In the genomic region with DNA sequence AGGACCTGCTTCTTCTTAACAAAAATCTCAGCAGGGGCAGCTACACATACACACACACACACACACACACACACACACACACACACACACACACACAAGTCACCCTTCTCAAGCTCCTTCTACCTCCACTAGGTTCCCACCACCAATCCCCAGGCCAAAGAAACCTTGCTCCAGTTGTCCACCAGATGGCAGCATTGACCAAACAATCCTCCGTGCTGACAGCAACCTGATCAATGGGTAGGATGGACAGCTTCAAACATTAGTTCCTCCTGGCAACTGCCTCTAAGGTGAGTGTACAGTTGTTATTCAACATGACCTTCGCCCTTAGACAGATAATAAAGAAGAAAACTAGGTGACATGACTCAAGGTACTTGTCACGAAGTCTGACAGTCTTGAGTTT, we compare ENCODE assay signal across 8 mouse cellular contexts. TPM values are rescaled to one million over a fixed set of nuclear protein-coding genes. Genes with fewer than 3 reads are reported as not detected.
DNase-seq lines count a peak whose midpoint lies in the region; ATAC-seq and TF ChIP-seq lines count a peak whose summit lies in the region.

No protein-coding gene starts in this region.

- H3K9me3 ChIP-seq in heart, embryonic 12.5 days (replicated peaks): no peaks in the 10 kb centered on the region
- H3K9me3 ChIP-seq in hindbrain, postnatal 0 days (ENCODE audit: low read length): no peaks in the 10 kb centered on the region
- H3K9me3 ChIP-seq in midbrain, embryonic 14.5 days (ENCODE audit: control insufficient read depth, low read length): no peaks in the 10 kb centered on the region

- peak; percentile 97 for TF ChIP-seq CTCF in hindbrain, postnatal 0 days (IDR thresholded peaks at IDR 0.05; ENCODE audit: low read depth)

- peak; percentile 93 for DNase-seq in heart, adult 11 months
- DNase-seq in cerebellum, adult 8-10 months: peak; percentile 82
- DNase-seq in frontal cortex, adult 2 months (ENCODE audit: extremely low spot score in 1 of 2, low spot score in 1 of 2): peak; percentile 58 to 94
- peak; percentile 89 for DNase-seq in hindbrain, postnatal 0 days (ENCODE audit: low spot score)
- peak; percentile 72 to 83 for DNase-seq in left cerebral cortex, postnatal 10 days (ENCODE audit: extremely low spot score in 1 of 2, low spot score in 2 of 2)
- peak; percentile 92 for DNase-seq in midbrain, embryonic 14.5 days
- peak; percentile 25 to 63 for DNase-seq in spleen, adult 18-20 months

- WGBS in heart, embryonic 12.5 days: 17% methylated on average over 3 of the region's 3 CpGs
- WGBS in hindbrain, postnatal 0 days: 24% methylated on average over 3 of the region's 3 CpGs
- 24% methylated on average over 3 of the region's 3 CpGs for WGBS in midbrain, embryonic 14.5 days

- H3K36me3 ChIP-seq in heart, embryonic 12.5 days: no peaks in the 10 kb centered on the region
- no peaks in the 10 kb centered on the region for H3K36me3 ChIP-seq in hindbrain, postnatal 0 days (ENCODE audit: insufficient read depth, low read length)
- no peaks in the 10 kb centered on the region for H3K36me3 ChIP-seq in midbrain, embryonic 14.5 days (ENCODE audit: control insufficient read depth, insufficient read depth, low read length)

- no peak overlapping the region for H3K27ac ChIP-seq in heart, embryonic 12.5 days (ENCODE audit: poor library complexity, severe bottlenecking)
- no peak overlapping the region for H3K27ac ChIP-seq in hindbrain, postnatal 0 days
- no peak overlapping the region for H3K27ac ChIP-seq in midbrain, embryonic 14.5 days (replicated peaks; ENCODE audit: low read depth, low read length)

- intact Hi-C loops in left cerebral cortex, postnatal 10 days (cut with DNase I): loop anchor here (2.0 to 5.0 kb wide), 2 partner anchors 76 to 541 kb away; partner anchors contain the start of genes Mrpl9 and Oaz3

- H3K9ac ChIP-seq in heart, embryonic 12.5 days: no peak overlapping the region
- no peak overlapping the region for H3K9ac ChIP-seq in hindbrain, postnatal 0 days (replicated peaks; ENCODE audit: low read length)
- H3K9ac ChIP-seq in midbrain, embryonic 14.5 days (replicated peaks; ENCODE audit: low read length): no peak overlapping the region

- peaks cover 12% of the 10 kb centered on the region for H3K4me1 ChIP-seq in heart, embryonic 12.5 days (replicated peaks)
- H3K4me1 ChIP-seq in hindbrain, postnatal 0 days (ENCODE audit: insufficient read depth, low read length): no peaks in the 10 kb centered on the region; the same call in 1 of the 2 replicates
- H3K4me1 ChIP-seq in midbrain, embryonic 14.5 days (ENCODE audit: control insufficient read depth, insufficient read depth, low read length): 0 out of 2 replicates have a peak, but pooled peaks cover 4% of the 10 kb centered on the region

- peaks cover 49% of the 10 kb centered on the region for H3K27me3 ChIP-seq in heart, embryonic 12.5 days (replicated peaks)
- no peaks in the 10 kb centered on the region for H3K27me3 ChIP-seq in hindbrain, postnatal 0 days (ENCODE audit: insufficient read depth, low read length)
- 0 out of 2 replicates have a peak, but pooled peaks cover 7% of the 10 kb centered on the region for H3K27me3 ChIP-seq in midbrain, embryonic 14.5 days (ENCODE audit: control insufficient read depth, insufficient read depth, low read length)

- no peak overlapping the region for H3K4me3 ChIP-seq in heart, embryonic 12.5 days
- no peak overlapping the region for H3K4me3 ChIP-seq in hindbrain, postnatal 0 days (ENCODE audit: low read length)
- no peak overlapping the region for H3K4me3 ChIP-seq in midbrain, embryonic 14.5 days (replicated peaks; ENCODE audit: low read depth, low read length)

- no peak for ATAC-seq in heart, embryonic 12.5 days (ENCODE audit: insufficient number of reproducible peaks, low FRiP score)
- peak; percentile 59; the same call in 1 of the 2 replicates for ATAC-seq in hindbrain, postnatal 0 days
- ATAC-seq in midbrain, embryonic 14.5 days (ENCODE audit: low FRiP score, low TSS enrichment): peak; percentile 14; the same call in 1 of the 2 replicates

- no peak overlapping the region for H3K4me2 ChIP-seq in heart, embryonic 12.5 days
- no peak overlapping the region for H3K4me2 ChIP-seq in hindbrain, postnatal 0 days (ENCODE audit: low read depth, low read length)
- no peak overlapping the region for H3K4me2 ChIP-seq in midbrain, embryonic 14.5 days (ENCODE audit: low read length)

RNA-seq across cellular contexts. Expression of gene C2cd4d, which starts 4.5 kb away (rescaled TPM):
- polyA plus RNA-seq in heart, embryonic 12.5 days (2016; fragmentation: Nextera tagmentation; extraction: Ambion mirVana): 0.66 and 0.90 TPM in 2 replicates
- polyA plus RNA-seq in frontal cortex, adult 2 months (2012; rRNA removed): 1.4 and 1.5 TPM in 2 replicates
- 1.8 and 2.6 TPM in 2 replicates for total RNA-seq in hindbrain, postnatal 0 days (2014; rRNA removed)
- polyA plus RNA-seq in hindbrain, postnatal 0 days (2015; fragmentation: Nextera tagmentation; extraction: Ambion mirVana): 1.3 and 2.2 TPM in 2 replicates
- under 1 TPM; 0.71 to 0.81 TPM for total RNA-seq in left cerebral cortex, postnatal 10 days (2021)
- polyA plus RNA-seq in midbrain, embryonic 14.5 days (2014; fragmentation: Nextera tagmentation; extraction: Ambion mirVana): 2.6 and 3.1 TPM in 2 replicates

RNA-seq across cellular contexts. Expression of gene Rorc, which starts 5.8 kb away (rescaled TPM):
- 0.92 and 1.5 TPM in 2 replicates for polyA plus RNA-seq in heart, embryonic 12.5 days (2016; fragmentation: Nextera tagmentation; extraction: Ambion mirVana)
- 0.95 and 1.1 TPM in 2 replicates for polyA plus RNA-seq in frontal cortex, adult 2 months (2012; rRNA removed)
- total RNA-seq in hindbrain, postnatal 0 days (2014; rRNA removed): 1.5 TPM in 2 replicates
- 0.45 and 0.79 TPM in 2 replicates for polyA plus RNA-seq in hindbrain, postnatal 0 days (2015; fragmentation: Nextera tagmentation; extraction: Ambion mirVana)
- total RNA-seq in left cerebral cortex, postnatal 10 days (2021): under 1 TPM in 1 of 2 experiments, not detected in 1; 0.30 TPM
- 0.30 and 0.43 TPM in 2 replicates for polyA plus RNA-seq in midbrain, embryonic 14.5 days (2014; fragmentation: Nextera tagmentation; extraction: Ambion mirVana)

RNA-seq across cellular contexts. Expression of gene Them5, which starts 24.9 kb away (rescaled TPM):
- polyA plus RNA-seq in heart, embryonic 12.5 days (2016; fragmentation: Nextera tagmentation; extraction: Ambion mirVana): not detected in 2 replicates
- polyA plus RNA-seq in frontal cortex, adult 2 months (2012; rRNA removed): not detected in 2 replicates
- not detected in 2 replicates for total RNA-seq in hindbrain, postnatal 0 days (2014; rRNA removed)
- polyA plus RNA-seq in hindbrain, postnatal 0 days (2015; fragmentation: Nextera tagmentation; extraction: Ambion mirVana): 0.11 TPM in 1 of 2 replicates, not detected in the other
- total RNA-seq in left cerebral cortex, postnatal 10 days (2021): not detected
- 0.18 TPM in 1 of 2 replicates, not detected in the other for polyA plus RNA-seq in midbrain, embryonic 14.5 days (2014; fragmentation: Nextera tagmentation; extraction: Ambion mirVana)

RNA-seq across cellular contexts. Expression of gene Lingo4, which starts 31.6 kb away (rescaled TPM):
- polyA plus RNA-seq in heart, embryonic 12.5 days (2016; fragmentation: Nextera tagmentation; extraction: Ambion mirVana): not detected in 2 replicates
- polyA plus RNA-seq in frontal cortex, adult 2 months (2012; rRNA removed): 0.40 and 0.55 TPM in 2 replicates
- total RNA-seq in hindbrain, postnatal 0 days (2014; rRNA removed): 3.7 and 3.9 TPM in 2 replicates
- 2.1 and 2.5 TPM in 2 replicates for polyA plus RNA-seq in hindbrain, postnatal 0 days (2015; fragmentation: Nextera tagmentation; extraction: Ambion mirVana)
- total RNA-seq in left cerebral cortex, postnatal 10 days (2021): under 1 TPM; 0.67 to 0.94 TPM
- 0.67 and 1.1 TPM in 2 replicates for polyA plus RNA-seq in midbrain, embryonic 14.5 days (2014; fragmentation: Nextera tagmentation; extraction: Ambion mirVana)

RNA-seq across cellular contexts. Expression of gene Tdrkh, which starts 46.3 kb away (rescaled TPM):
- 8.5 and 9.7 TPM in 2 replicates for polyA plus RNA-seq in heart, embryonic 12.5 days (2016; fragmentation: Nextera tagmentation; extraction: Ambion mirVana)
- 15.5 and 17.0 TPM in 2 replicates for polyA plus RNA-seq in frontal cortex, adult 2 months (2012; rRNA removed)
- 11.8 and 13.7 TPM in 2 replicates for total RNA-seq in hindbrain, postnatal 0 days (2014; rRNA removed)
- 46.8 and 48.6 TPM in 2 replicates for polyA plus RNA-seq in hindbrain, postnatal 0 days (2015; fragmentation: Nextera tagmentation; extraction: Ambion mirVana)
- 10 to 100 TPM; 39.0 to 40.0 TPM for total RNA-seq in left cerebral cortex, postnatal 10 days (2021)
- polyA plus RNA-seq in midbrain, embryonic 14.5 days (2014; fragmentation: Nextera tagmentation; extraction: Ambion mirVana): 50.6 and 55.3 TPM in 2 replicates
